Mouse (Mus musculus): Measurements from ENCODE around the gene C1galt1.

- TF ChIP-seq CTCF (IDR thresholded peaks at IDR 0.05) = no peak
- no peak for TF ChIP-seq EP300 (IDR thresholded peaks at IDR 0.05)
Observed at GRCm38 (mm10) chr6:7886685-7887004, 42.0 kb downstream of the C1galt1 start.
